Mouse (Mus musculus): Measurements from ENCODE around the gene Vmn2r85. TPM values are rescaled to one million over a fixed set of nuclear protein-coding genes. Genes with fewer than 3 reads are reported as not detected.

Gene Vmn2r85
- polyA plus RNA-seq, 1 experiment: not detected

GRCm38 (mm10) chr10:130368384-130368783 is 61.1 kb downstream of the Vmn2r85 start:
- H3K27ac ChIP-seq (replicated peaks; ENCODE audit: low read depth, low read length): no peak overlapping the region
- no peaks in the 10 kb centered on the region for H3K4me1 ChIP-seq (ENCODE audit: control insufficient read depth, insufficient read depth, insufficient read length, low read length)
- H3K4me3 ChIP-seq (ENCODE audit: insufficient read depth, low read depth, low read length): no peak overlapping the region

GRCm38 (mm10) chr10:130364766-130365165 is 64.7 kb downstream of the Vmn2r85 start:
- H3K4me3 ChIP-seq (ENCODE audit: insufficient read depth, low read depth, low read length): no peak overlapping the region
- H3K4me1 ChIP-seq (ENCODE audit: control insufficient read depth, insufficient read depth, insufficient read length, low read length): no peaks in the 10 kb centered on the region
- no peak overlapping the region for H3K27ac ChIP-seq (replicated peaks; ENCODE audit: low read depth, low read length)

Other genes starting within 250 kb of the Vmn2r85 start
- gene Olfr826, start 245.5 kb downstream of the Vmn2r85 start, polyA plus RNA-seq (2012; ENCODE audit: insufficient read depth, insufficient read length, missing spikeins): not detected in 2 replicates
- gene Olfr827, start 215.3 kb downstream of the Vmn2r85 start, polyA plus RNA-seq (2012; ENCODE audit: insufficient read depth, insufficient read length, missing spikeins): not detected in 2 replicates
- not detected in 2 replicates for gene Neurod4, start 149.5 kb downstream of the Vmn2r85 start, polyA plus RNA-seq (2012; ENCODE audit: insufficient read depth, insufficient read length, missing spikeins)
- gene Tespa1, start 106.8 kb downstream of the Vmn2r85 start, polyA plus RNA-seq (2012; ENCODE audit: insufficient read depth, insufficient read length, missing spikeins): not detected in 2 replicates
- gene Vmn2r84, start 35.4 kb downstream of the Vmn2r85 start, polyA plus RNA-seq (2012; ENCODE audit: insufficient read depth, insufficient read length, missing spikeins): not detected in 2 replicates
- gene Vmn2r86, start 26.3 kb upstream of the Vmn2r85 start, polyA plus RNA-seq (2012; ENCODE audit: insufficient read depth, insufficient read length, missing spikeins): not detected in 2 replicates
- gene Vmn2r87, start 67.7 kb upstream of the Vmn2r85 start, polyA plus RNA-seq (2012; ENCODE audit: insufficient read depth, insufficient read length, missing spikeins): not detected in 2 replicates

All from brown adipose tissue, adult 24 weeks (tissue).